Mouse (Mus musculus) lung, adult 2 months (tissue): ENCODE data around the gene Prrc2b. TPM values are rescaled to one million over a fixed set of nuclear protein-coding genes. Genes with fewer than 3 reads are reported as not detected.

Experiments
- DNase-seq: peaks from one replicate; pipeline ENCODE4 v3.0.0; 2022
- H3K4me1 ChIP-seq: fragments of 200-500 bp; 2 replicates; pipeline ENCODE4 v1.6.1; 2011; ENCODE audit warnings: low read length; ENCODE audit not compliant: control insufficient read depth, insufficient read depth
- H3K4me3 ChIP-seq: fragments of 200-500 bp; replicated peaks from 2 replicates; pipeline ENCODE3; 2011; ENCODE audit warnings: low read depth, mild to moderate bottlenecking, control low read depth, low read length; ENCODE audit errors: extremely low read depth
- CTCF ChIP-seq: fragments of 200-500 bp; IDR thresholded peaks from 2 replicates; pipeline ENCODE4 v1.5.1; 2011; ENCODE audit warnings: mild to moderate bottlenecking, low read length, control low read depth; ENCODE audit not compliant: insufficient read depth
- POLR2A ChIP-seq: fragments of 200-500 bp; IDR thresholded peaks from 2 replicates; pipeline ENCODE4 v1.6.1; 2011; ENCODE audit warnings: low read depth, mild to moderate bottlenecking, control low read depth, low read length, borderline replicate concordance; ENCODE audit errors: extremely low read depth
- WGBS: fragments of 180-500 bp; shearing (Covaris S2); methylation state at CpG from one replicate; pipeline ENCODE4 v1.1.7; 2018; 5-methylcytosine and 5-hydroxymethylcytosine counted together
- polyA plus RNA-seq: library from polyadenylated mRNA; depleted of rRNA; stranded (reverse); fragments of >200 nt; gene quantifications from 2 replicates; pipeline ENCODE4 v1.2.3, GENCODE M21; 2012

Prrc2b gene
- polyA plus RNA-seq, 1 experiment, result 68.5 TPM

- Histone ChIP-seq H3K4me1 (peaks cover 17% of the 10 kb centered on the region), H3K4me3 (peak overlapping the region; percentile 71)
- no peak for TF ChIP-seq POLR2A
- TF ChIP-seq CTCF, result no peak
- WGBS, result 6% methylated on average over 7 of the region's 7 CpGs
- peak; percentile 58 for DNase-seq
Measured at GRCm38 (mm10) chr2:32150562-32150923, 339 bp upstream of the Prrc2b start.

GRCm38 (mm10) chr2:32151660-32152366 lies 931 bp downstream of the Prrc2b start:
- H3K4me3 ChIP-seq, result peak overlapping the region; percentile 91
- H3K4me1 ChIP-seq, result peaks cover 28% of the 10 kb centered on the region
- 1% methylated on average over 22 of the region's 22 CpGs for WGBS
- no peak for TF ChIP-seq POLR2A
- no peak for TF ChIP-seq CTCF
- peak; percentile 58 for DNase-seq

- TF ChIP-seq POLR2A (no peak), CTCF (no peak)
- no peak for DNase-seq
- WGBS, result 9% methylated on average over 12 of the region's 12 CpGs
- Histone ChIP-seq H3K4me1 (peaks cover 35% of the 10 kb centered on the region), H3K4me3 (peak overlapping the region; percentile 91)
Measured at GRCm38 (mm10) chr2:32152367-32153034, 1.6 kb downstream of the Prrc2b start.

- Histone ChIP-seq H3K4me1 (peaks cover 35% of the 10 kb centered on the region), H3K4me3 (peak overlapping the region; percentile 53)
- WGBS, result 12% methylated on average over 13 of the region's 13 CpGs
- peak; percentile 68 for DNase-seq
- no peak for TF ChIP-seq CTCF
- no peak for TF ChIP-seq POLR2A
Measured at GRCm38 (mm10) chr2:32153041-32153790, 2.3 kb downstream of the Prrc2b start.

GRCm38 (mm10) chr2:32153791-32154119 lies 2.9 kb downstream of the Prrc2b start:
- peaks cover 39% of the 10 kb centered on the region for H3K4me1 ChIP-seq
- TF ChIP-seq CTCF, result no peak
- no peak for TF ChIP-seq POLR2A

GRCm38 (mm10) chr2:32154334-32154997 lies 3.6 kb downstream of the Prrc2b start:
- DNase-seq, result peak; percentile 23
- H3K4me3 ChIP-seq, result no peak overlapping the region
- peaks cover 45% of the 10 kb centered on the region for H3K4me1 ChIP-seq
- TF ChIP-seq POLR2A (no peak), CTCF (no peak)
- WGBS, result 21% methylated on average over 9 of the region's 9 CpGs

More at GRCm38 (mm10) chr2:32153791-32154119, 2.9 kb downstream of the Prrc2b start:
- no peak overlapping the region for H3K4me3 ChIP-seq
- 12% methylated on average over 4 of the region's 4 CpGs for WGBS
- DNase-seq, result no peak

- TF ChIP-seq CTCF (no peak), POLR2A (no peak)
- H3K4me3 ChIP-seq, result no peak overlapping the region
- WGBS, result 14% methylated on average over 7 of the region's 7 CpGs
Measured at GRCm38 (mm10) chr2:32154998-32155541, 4.2 kb downstream of the Prrc2b start.

GRCm38 (mm10) chr2:32155614-32156013 lies 4.7 kb downstream of the Prrc2b start:
- Histone ChIP-seq H3K4me3 (no peak overlapping the region), H3K4me1 (peaks cover 56% of the 10 kb centered on the region)
- TF ChIP-seq CTCF (no peak), POLR2A (no peak)
- 30% methylated on average over 6 of the region's 6 CpGs for WGBS
- DNase-seq, result no peak

More at GRCm38 (mm10) chr2:32154998-32155541, 4.2 kb downstream of the Prrc2b start:
- H3K4me1 ChIP-seq, result peaks cover 51% of the 10 kb centered on the region
- peak; percentile 4 for DNase-seq

GRCm38 (mm10) chr2:32156645-32157044 lies 5.8 kb downstream of the Prrc2b start:
- Histone ChIP-seq H3K4me3 (no peak overlapping the region), H3K4me1 (peaks cover 58% of the 10 kb centered on the region)
- no peak for DNase-seq
- TF ChIP-seq CTCF, result no peak
- TF ChIP-seq POLR2A, result no peak
- 38% methylated on average over 10 of the region's 10 CpGs for WGBS
